Mouse (Mus musculus) brain, adult 2 months (tissue): Measurements from ENCODE around the gene Btbd35f6.
"Not testable (repeated sequence)": the region's sequence is repeated elsewhere in the genome, so short reads cannot be mapped to it uniquely, and the experiment has no call there.

Experiments used
- DNase-seq: peaks from one replicate; pipeline ENCODE4 v3.0.0; 2011; ENCODE audit warnings: low read depth, low spot score

The Btbd35f6 gene

DNA sequence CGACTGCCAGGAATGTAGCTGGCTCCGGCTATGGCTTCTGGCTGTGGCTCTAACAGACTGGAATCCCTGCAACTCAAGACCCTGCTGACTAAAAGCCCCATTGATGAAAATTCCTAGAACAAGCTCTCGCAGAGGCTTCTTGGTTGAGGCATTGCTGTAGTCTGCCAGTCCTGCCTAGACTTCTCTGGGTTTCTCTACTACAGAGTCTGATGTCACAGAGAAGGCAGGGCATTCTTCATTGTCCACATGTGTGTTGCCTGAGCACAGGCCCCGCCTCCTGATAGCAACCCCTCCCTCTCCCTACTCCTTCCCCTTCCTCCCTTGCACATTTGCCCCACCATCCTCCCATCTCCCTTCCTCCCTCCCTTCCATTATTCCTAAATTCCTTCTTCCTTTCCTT lies at the start of gene Btbd35f6:
Gene Btbd35f6, minus strand, starts transcription at position 101 of the 400 bp plus-strand sequence.
- DNase-seq, result not testable (repeated sequence)

DNA sequence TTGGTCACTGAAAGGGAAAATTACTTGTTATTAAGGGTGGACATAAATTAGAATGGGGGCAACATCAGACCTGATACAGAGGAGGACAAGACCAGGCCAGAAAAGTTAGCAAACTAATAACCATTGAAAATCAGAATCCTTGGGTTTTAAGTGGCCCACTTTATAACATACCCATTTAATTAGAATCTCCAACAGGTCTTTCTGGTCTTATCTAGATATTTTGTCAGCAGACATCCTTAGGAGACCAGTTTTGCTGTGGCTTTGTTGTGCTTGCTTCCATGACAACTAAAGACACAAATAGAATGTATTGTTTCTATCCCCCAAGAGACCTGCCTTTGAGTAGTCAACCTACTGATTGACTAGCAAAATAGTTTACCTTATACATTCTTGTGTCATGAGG lies 30.4 kb upstream of the Btbd35f6 start, which contains the start of gene Gm21870:
Gene Gm21870, minus strand, starts transcription at position 101 of the 400 bp plus-strand sequence.
- DNase-seq, result not testable (repeated sequence)

- not testable (repeated sequence) for DNase-seq
Measured at GRCm38 (mm10) chrX:33930216-33930615, 26.1 kb downstream of the Btbd35f6 start.

- DNase-seq, result not testable (repeated sequence)
Measured at GRCm38 (mm10) chrX:33928225-33928624, 28.1 kb downstream of the Btbd35f6 start.

DNA sequence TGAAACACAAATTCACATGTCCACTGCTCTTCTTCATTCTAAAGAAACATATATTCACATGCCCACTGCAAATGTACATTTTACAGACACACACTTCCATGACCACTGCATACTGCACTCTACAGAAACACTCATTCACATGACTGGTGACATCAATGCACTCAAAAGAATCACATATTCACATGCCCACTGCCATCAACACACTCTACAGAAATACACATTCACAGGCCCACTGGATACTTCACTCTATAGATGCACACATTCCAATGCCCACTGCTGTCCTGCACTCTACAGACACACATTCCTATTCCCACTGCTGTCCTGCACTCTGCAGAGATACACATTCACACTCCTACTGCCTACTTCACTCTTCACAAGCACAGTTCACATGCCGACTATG lies 30.0 kb downstream of the Btbd35f6 start:
- DNase-seq, result not testable (repeated sequence)

GRCm38 (mm10) chrX:33925420-33925819 lies 30.9 kb downstream of the Btbd35f6 start:
- not testable (repeated sequence) for DNase-seq
